Mouse (Mus musculus) liver, adult (tissue): ENCODE data around the gene Atp6v1b1.

Experiments used
- GATA4 ChIP-seq: IDR thresholded peaks from 2 replicates; pipeline ENCODE4 v1.6.1; 2014; ENCODE audit warnings: mild to moderate bottlenecking, low read length; ENCODE audit not compliant: insufficient replicate concordance

The Atp6v1b1 gene

GRCm38 (mm10) chr6:83711725-83712475 lies 30.9 kb upstream of the Atp6v1b1 start:
- no peak for TF ChIP-seq GATA4

DNA sequence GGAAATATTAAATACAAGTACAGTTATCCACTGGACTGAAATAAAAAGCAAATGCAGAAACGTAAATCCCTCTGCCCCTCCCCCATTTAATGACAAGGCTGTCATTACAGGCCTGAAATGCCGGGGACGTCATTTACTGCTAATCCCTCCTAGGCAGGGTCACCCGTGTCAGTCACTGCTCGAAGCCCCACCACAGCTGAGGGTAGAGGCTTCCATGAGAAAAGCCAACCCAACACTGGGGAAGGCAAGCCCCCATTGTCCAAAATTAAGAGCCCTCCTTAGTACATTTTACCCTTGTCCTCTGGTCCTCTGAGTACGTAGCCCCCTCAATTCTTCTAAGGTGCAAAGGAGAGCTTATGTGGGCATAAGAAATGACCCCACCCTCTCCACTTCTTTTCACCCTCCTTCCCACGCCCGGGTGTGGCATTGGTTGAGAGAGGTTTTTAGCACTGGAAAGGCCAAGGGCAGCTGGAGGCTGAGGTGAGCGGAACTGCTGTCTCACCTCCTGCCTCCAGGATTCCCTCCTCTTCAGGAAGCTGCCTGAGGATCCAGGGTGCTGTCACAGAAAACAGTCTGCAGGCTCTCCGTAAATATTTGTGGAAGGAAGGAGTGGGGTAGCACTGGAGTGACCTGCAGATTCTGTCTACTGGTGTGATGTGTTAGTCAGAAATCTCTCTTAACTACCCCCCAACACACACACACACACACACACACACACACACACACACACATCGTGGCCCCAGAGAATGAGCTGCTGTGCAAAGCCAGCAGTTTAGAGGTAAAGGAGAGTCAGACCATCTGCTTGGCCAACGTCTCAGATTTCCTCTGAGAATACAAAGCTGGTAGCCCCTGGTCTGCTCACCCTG lies 29.3 kb upstream of the Atp6v1b1 start:
- TF ChIP-seq GATA4 = no peak

- no peak for TF ChIP-seq GATA4
Measured at GRCm38 (mm10) chr6:83714221-83715123, 28.3 kb upstream of the Atp6v1b1 start.

DNA sequence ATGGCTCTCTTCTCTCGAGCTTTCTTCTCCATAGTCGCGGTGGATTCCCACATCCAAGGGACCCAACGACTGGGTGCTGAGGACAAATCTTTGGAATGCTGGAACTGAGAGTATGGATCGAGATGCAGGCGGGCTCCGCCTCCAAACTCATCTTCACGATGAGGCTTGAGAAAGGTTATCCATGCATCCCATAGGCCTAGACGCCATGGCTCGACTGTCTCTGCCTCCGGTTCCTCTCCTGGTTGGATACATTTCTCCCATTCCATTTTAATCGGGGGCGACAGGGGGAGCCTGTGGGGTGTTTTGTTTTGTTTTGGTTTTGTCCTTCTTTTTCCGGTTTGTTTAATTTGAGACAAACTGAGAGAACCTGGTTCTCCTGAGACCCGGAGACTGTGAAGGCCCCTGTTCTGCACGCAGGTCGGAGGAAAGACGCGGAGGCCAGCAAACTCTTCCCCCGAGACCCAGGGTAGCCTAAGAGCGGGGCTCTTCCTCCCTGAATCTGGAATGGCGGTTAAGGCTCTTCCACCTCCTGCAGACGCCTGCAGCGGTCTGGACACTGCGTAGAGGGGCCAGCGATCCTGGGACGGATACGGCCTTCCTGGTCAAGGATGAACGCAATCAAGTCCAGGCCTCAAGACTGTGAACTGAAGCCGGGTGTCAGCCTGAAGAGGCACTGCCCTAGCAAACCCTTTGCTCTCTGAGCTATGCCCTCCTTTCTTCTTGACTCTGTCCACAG lies 27.2 kb upstream of the Atp6v1b1 start:
- no peak for TF ChIP-seq GATA4

DNA sequence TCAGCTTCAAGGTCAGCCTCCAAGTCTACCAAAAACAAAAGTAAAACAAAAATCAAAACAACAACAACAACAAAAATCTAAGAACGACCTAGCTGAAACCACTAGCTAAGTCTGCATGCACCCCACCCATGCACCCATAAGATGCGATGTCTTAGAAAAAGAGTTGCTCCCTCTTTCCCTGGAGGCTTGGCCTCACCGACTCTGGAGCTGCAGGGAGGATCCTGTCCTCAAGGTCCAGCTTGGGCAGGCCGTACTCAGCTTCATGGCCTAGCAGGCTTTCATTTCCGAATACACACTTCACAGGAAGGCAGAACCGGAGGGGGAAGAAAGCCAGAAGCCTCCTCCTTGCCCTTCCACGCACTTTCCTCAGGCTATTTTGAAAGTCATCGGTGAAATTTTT lies 25.8 kb upstream of the Atp6v1b1 start:
- no peak for TF ChIP-seq GATA4

DNA sequence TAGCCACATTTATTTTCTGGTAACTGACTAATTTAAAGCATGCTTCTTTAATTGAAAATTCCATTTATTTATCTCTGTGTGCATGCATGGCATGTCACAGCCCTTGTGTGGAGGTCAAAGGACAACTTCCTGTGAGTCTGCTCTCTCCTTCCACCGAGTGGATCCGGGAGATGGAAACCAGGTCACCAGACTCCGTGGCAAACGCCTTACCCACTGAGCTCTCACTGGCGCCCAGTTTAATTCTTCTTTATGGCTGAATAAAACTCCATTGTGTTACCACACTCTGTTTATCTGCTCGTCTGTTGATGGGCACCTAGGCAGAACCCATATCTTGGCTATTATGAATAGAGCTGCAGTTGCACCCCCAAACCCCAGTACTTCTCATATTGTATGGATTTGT lies 20.3 kb upstream of the Atp6v1b1 start:
- no peak for TF ChIP-seq GATA4

DNA sequence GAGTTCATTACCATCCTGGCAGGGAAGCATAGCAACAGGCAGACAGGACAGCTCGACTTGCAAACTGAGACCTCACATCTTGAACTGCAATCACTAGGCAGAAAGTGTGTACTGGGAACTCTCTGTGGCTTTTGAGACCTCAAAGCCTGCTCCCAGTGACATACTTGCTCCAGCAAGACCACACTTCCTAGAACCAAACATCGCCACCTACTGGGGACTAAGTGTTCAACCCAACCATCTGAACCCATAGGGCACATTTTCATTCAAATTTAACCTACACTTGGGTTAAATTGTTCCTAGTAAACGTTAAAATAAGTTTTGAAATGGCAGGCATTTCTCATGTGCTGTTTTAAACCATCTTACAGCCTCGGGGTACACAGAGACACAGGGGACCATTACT lies 15.6 kb upstream of the Atp6v1b1 start:
- TF ChIP-seq GATA4 = no peak

DNA sequence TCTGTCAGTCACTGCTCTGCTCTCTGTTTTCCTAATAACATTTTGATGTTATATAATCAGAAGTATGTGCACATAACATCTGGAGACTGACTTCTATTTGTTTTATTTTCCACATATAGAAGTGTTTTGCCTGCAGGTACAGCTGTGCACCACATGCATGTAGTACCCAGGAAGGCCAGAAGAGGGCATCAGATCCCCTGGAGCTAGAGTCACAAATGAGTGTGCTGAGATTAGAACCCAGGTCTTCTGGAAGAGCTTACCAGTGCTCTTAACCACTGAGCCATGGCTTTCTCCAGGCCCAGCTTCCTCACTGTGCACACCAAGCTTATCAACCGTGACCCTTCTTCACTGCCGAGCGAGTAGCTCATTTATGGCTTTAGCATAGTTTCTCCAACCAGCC lies 14.3 kb upstream of the Atp6v1b1 start:
- no peak for TF ChIP-seq GATA4

GRCm38 (mm10) chr6:83729350-83729970 lies 13.3 kb upstream of the Atp6v1b1 start:
- no peak for TF ChIP-seq GATA4

DNA sequence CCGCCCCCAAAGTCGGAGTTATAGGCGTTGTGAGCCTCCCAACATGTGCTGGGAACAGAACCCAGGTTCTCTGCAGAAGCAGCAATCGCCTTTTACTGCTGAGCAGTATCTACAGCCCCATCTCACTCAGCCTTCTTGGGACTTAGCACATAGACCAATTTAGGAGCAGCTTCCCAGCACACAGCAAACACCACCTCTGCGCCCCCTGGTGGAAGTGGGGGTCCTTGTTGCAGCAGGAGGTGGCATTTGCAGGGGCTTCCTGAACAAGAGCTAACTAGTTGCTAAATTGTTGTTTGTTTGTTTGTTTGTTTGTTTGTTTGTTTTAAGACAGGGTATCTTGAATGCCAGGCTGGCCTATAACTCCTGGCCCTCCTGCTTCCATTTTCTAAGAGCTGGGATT lies 11.7 kb upstream of the Atp6v1b1 start:
- no peak for TF ChIP-seq GATA4

GRCm38 (mm10) chr6:83737311-83737710 lies 5.5 kb upstream of the Atp6v1b1 start:
- TF ChIP-seq GATA4 = no peak

DNA sequence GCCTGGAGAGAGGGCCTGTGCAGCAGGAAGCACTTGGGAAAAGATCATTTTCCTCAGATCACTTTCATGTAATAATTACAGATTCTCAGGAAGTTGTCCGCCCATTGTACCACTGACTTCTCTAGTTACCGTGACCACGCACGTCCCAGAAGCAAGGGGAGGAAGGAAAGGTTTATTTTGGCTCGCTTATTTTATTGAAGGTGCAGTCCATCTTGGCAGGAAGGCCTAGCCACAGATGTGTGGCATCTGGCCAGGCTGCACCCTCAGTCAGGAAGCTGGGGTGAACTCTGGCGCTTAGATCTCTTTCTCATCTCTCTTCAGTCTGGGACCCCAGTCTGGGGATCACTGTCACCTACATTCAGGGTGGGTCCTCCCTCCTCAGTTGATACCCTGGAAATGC lies 4.2 kb upstream of the Atp6v1b1 start:
- TF ChIP-seq GATA4 = no peak

- no peak for TF ChIP-seq GATA4
Measured at GRCm38 (mm10) chr6:83743212-83743611, 422 bp downstream of the Atp6v1b1 start.

- no peak for TF ChIP-seq GATA4
Measured at GRCm38 (mm10) chr6:83744126-83744525, 1.3 kb downstream of the Atp6v1b1 start.
